Mouse (Mus musculus): ENCODE results near the gene Arhgap20. TPM values are rescaled to one million over a fixed set of nuclear protein-coding genes. Genes with fewer than 3 reads are reported as not detected.

The Arhgap20 gene
- polyA plus RNA-seq, 3 experiments from 2014 or later = 0.99 to 1.4 TPM; not detected in 1

GRCm38 (mm10) chr9:51799156-51799555 lies 34.0 kb downstream of the Arhgap20 start:
- ATAC-seq = no peak

DNA sequence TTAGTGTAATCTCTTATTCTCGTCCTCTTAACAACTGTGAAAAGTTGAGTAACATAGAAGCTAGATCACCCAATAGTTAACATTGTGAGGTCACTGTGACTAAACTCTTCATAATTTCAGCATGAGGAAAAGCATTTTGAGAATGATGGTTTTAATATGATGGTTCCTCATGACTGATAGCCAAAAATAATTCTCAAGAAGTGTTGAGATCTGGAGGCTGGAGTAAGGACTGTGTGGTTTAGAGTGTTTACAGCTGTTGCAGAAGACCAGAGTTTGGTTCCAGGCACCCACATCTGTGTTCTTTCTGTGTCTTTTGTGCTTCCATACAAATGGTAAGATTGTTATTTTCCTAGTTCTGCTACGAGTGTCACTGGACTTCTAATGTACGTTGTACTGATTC lies 42.1 kb downstream of the Arhgap20 start:
- ATAC-seq = no peak

DNA sequence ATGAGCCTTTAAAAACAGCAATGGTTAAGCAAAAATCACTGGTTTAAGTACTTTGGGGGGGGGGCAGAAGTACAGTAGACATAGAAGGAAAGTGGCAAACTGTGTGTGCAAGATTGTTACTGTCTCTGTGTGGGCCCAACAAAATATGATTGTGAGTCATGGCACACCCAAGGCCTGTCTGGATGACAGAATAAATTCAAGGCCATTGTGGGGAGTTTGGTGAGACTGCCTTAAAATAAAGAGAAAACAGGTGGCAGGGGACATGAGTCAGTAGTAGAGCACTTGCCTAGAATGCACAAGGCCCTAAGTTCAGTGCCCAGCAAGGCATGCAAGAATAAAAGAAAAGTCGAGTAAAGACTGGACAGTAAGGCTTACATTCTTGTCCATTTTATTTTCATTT lies 47.8 kb downstream of the Arhgap20 start:
- ATAC-seq = no peak

DNA sequence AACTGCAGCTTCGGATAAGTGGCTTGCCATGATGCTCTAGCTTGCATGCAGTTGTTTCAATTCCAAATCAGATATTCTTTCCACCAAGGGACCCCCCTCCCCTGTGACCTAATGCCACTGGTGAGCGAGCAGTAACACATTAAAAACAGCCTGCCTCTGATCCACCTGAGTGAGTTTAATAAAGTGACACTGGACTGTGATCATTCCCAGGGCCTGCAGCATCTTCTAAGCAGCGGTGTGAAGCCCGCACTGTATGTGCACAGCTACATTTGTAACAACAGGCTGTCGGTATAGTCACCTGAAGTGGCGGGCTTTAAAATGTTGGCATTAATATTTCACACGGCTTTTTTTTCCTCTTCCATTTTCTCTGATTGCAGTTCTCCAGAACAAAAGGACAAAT lies 59.4 kb downstream of the Arhgap20 start:
- no peak for ATAC-seq

GRCm38 (mm10) chr9:51831596-51831995 lies 66.5 kb downstream of the Arhgap20 start:
- ATAC-seq = no peak

DNA sequence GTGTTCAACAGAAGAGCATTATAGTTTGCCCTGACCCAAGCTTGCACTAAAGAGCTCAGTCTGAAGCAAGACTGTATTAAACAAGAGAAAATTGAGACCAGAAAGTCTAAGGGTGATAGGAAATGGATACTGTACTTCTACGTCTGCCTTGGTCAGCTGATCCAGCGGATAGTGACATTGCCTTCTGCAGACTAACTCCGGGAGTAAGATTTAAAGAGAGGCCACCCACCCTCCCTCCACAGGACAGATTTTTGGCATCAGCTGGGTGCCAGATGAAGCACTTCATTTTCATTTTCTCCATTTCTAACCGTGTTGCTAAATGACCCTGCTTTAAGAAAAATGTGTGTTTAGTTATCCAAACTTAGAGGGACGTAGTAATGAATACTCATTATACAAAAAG lies 67.2 kb downstream of the Arhgap20 start:
- no peak for ATAC-seq

GRCm38 (mm10) chr9:51837716-51838115 lies 72.6 kb downstream of the Arhgap20 start:
- ATAC-seq = no peak

- ATAC-seq = no peak
Observed at GRCm38 (mm10) chr9:51843216-51843615, 78.1 kb downstream of the Arhgap20 start.

GRCm38 (mm10) chr9:51845796-51846195 lies 80.7 kb downstream of the Arhgap20 start:
- no peak for ATAC-seq

- peak; percentile 35 for ATAC-seq
Observed at GRCm38 (mm10) chr9:51853772-51854171, 88.6 kb downstream of the Arhgap20 start.

DNA sequence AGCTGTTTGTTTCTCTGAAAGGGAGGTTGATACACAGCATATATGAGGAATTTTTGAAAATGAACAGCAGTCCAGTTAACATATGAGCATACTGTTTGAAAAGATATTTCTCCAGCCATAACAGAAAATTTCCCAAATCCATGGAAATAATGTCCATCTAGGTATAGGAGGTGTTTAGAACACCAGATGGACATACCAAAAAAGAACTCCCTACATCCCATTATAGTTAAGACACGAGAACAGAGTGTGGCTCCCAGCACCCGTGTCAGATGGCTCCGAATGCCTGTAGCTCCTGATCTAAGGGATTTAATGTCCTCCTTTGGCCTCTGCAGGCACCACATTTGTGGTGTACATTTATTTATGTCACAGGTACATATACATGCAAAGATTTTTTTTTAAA lies 99.1 kb downstream of the Arhgap20 start:
- no peak for ATAC-seq

DNA sequence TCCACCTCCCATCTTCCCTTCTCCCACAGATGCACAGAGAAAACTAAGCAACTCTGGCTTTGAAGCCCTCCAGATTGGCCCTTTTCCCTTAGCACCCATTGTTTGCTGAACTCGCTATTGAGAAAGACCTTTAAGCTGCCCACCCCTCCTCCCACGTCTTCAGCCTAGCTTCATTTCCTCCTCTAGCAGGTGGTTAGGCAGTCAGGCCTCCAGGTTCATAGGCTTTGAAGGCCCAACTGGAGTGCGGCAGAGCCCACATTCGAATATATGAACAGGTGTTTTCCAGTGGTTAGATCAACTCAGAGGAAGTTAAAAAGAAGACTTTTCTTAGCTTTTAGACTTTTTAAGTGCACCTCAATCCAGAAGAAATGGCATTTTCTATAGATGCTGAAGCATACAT lies 101.5 kb downstream of the Arhgap20 start:
- ATAC-seq = peak; percentile 82

GRCm38 (mm10) chr9:51869056-51869455 lies 103.9 kb downstream of the Arhgap20 start:
- no peak for ATAC-seq

DNA sequence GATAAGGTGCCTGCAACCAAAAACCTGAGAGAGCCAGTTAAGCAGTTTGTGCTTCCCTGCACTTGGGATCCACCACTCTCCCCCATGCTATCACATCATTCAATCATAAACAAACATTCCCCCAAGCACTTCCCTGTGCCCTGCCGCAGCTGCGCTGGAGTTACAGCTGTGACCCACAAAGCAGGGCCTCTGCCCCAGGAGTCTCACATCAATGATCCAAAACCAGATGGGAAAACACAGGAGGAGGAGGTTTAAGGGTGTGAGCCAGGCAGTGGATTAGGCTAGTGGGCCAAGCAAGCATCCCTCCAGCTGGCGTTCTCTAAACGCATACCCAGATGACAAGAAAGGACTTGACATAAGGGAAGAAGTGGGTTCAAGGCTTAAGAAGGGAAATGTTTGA lies 109.2 kb downstream of the Arhgap20 start:
- no peak for ATAC-seq

GRCm38 (mm10) chr9:51875531-51875930 lies 110.4 kb downstream of the Arhgap20 start:
- ATAC-seq = no peak

- no peak for ATAC-seq
Observed at GRCm38 (mm10) chr9:51881386-51881785, 116.2 kb downstream of the Arhgap20 start.

- ATAC-seq = no peak
Observed at GRCm38 (mm10) chr9:51881881-51882280, 116.7 kb downstream of the Arhgap20 start.

DNA sequence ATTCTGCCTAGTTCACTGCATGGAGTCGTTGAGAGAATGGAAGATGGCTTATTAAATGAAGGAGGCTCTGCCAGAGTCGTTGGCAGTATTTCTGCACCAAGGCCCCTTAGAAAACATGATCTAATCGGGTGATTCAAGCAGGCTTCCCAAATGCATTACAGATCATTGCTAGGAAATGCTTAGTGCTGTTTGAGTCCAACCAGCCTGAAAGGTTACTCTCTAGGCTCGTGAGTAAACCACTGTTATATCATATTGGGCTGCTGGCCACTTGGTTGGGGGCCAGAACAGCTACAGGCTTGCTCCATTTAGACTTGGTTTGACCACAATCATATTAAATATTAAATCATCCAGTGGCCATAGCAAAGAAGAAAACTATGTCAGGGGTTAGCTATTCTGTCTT lies 118.2 kb downstream of the Arhgap20 start:
- no peak for ATAC-seq

- ATAC-seq = no peak
Observed at GRCm38 (mm10) chr9:51892921-51893320, 127.8 kb downstream of the Arhgap20 start.

Other genes with a start within 250 kb of the Arhgap20 start
- gene Fdx1, start 198.2 kb downstream of the Arhgap20 start, polyA plus RNA-seq (2017; shearing (Covaris generic)) = 10 to 100 TPM in 2 of 3 experiments, 1 to 10 TPM in 1; 3.6 to 13.9 (median 11.5) TPM